Mouse (Mus musculus) frontal cortex, adult (tissue): Measurements from ENCODE around the gene Fmc1.
A peak's percentile ranks its signal among the peaks of the same experiment; 100 is the strongest.
"Not testable (repeated sequence)": the region's sequence is repeated elsewhere in the genome, so short reads cannot be mapped to it uniquely, and the experiment has no call there.

Source experiments
- ATAC-seq: cut with Nextera tagmentation; 2 replicates; pipeline ENCODE4 v1.9.2; 2017; ENCODE audit warnings: mild to moderate bottlenecking, moderate library complexity, mixed read lengths; ENCODE audit not compliant: low TSS enrichment

Fmc1 gene

GRCm38 (mm10) chr6:38533428-38534405 is at the start of gene Fmc1:
TSS of gene Fmc1 (plus strand) at chr6:38533502.
- peak; percentile 79 for ATAC-seq

- ATAC-seq = no peak
Observed at GRCm38 (mm10) chr6:38492550-38492949, 40.8 kb upstream of the Fmc1 start.

GRCm38 (mm10) chr6:38495641-38496040 is 37.7 kb upstream of the Fmc1 start:
- ATAC-seq = no peak

- no peak for ATAC-seq
Observed at GRCm38 (mm10) chr6:38512096-38512495, 21.2 kb upstream of the Fmc1 start.

GRCm38 (mm10) chr6:38512830-38513229 is 20.5 kb upstream of the Fmc1 start:
- no peak for ATAC-seq

- no peak for ATAC-seq
Observed at GRCm38 (mm10) chr6:38515201-38515600, 18.1 kb upstream of the Fmc1 start.

- no peak for ATAC-seq
Observed at GRCm38 (mm10) chr6:38523851-38524250, 9.5 kb upstream of the Fmc1 start.

GRCm38 (mm10) chr6:38531211-38531820 is 2.0 kb upstream of the Fmc1 start:
- ATAC-seq = no peak

GRCm38 (mm10) chr6:38532500-38533420 is 542 bp upstream of the Fmc1 start:
- peak; percentile 14; the same call in 1 of the 2 replicates for ATAC-seq

GRCm38 (mm10) chr6:38534640-38535365 is 1.5 kb downstream of the Fmc1 start:
- ATAC-seq = peak; percentile 72

- ATAC-seq = peak; percentile 4; the same call in 1 of the 2 replicates
Observed at GRCm38 (mm10) chr6:38535366-38535690, 2.0 kb downstream of the Fmc1 start.

- no peak for ATAC-seq
Observed at GRCm38 (mm10) chr6:38535788-38536187, 2.5 kb downstream of the Fmc1 start.

GRCm38 (mm10) chr6:38544141-38544540 is 10.8 kb downstream of the Fmc1 start:
- ATAC-seq = not testable (repeated sequence)

GRCm38 (mm10) chr6:38547005-38547404 is 13.7 kb downstream of the Fmc1 start:
- not testable (repeated sequence) for ATAC-seq

GRCm38 (mm10) chr6:38547707-38548106 is 14.4 kb downstream of the Fmc1 start:
- ATAC-seq = no peak

GRCm38 (mm10) chr6:38548595-38548994 is 15.3 kb downstream of the Fmc1 start:
- ATAC-seq = not testable (repeated sequence)

GRCm38 (mm10) chr6:38549840-38550239 is 16.5 kb downstream of the Fmc1 start:
- not testable (repeated sequence) for ATAC-seq

GRCm38 (mm10) chr6:38550250-38551061 is 17.2 kb downstream of the Fmc1 start:
- ATAC-seq = peak; percentile 47

GRCm38 (mm10) chr6:38551062-38551988 is 18.0 kb downstream of the Fmc1 start, which contains the start of gene Luc7l2:
TSS of gene Luc7l2 (plus strand) at chr6:38551334.
- peak; percentile 90 for ATAC-seq
